Mouse (Mus musculus): ENCODE results near the gene Chit1. TPM values are rescaled to one million over a fixed set of nuclear protein-coding genes. Genes with fewer than 3 reads are reported as not detected.

The Chit1 gene
- 0.14 TPM in 1 of 2 replicates, not detected in the other for polyA plus RNA-seq (2015; fragmentation: Nextera tagmentation; extraction: Ambion mirVana)

DNA sequence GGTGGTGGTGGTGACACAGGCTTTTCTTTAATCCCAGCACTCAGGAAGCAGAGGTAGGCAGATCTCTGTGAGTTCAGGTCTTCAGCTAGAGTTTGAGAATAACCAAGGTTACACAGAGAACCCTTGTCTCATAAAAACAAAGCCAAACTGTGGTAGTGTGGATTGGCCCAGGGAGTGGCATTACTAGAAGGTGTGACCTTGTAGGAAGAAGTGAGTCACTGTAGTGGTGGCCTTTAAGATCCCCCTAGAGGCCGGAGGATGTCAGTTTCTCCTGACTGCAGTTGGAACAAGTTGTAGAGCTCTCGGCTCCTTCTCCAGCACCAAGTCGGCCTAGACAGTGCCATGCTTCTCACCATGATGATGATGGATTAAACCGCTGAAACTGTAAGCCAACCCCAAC is at the start of gene Chit1:
Chit1 (plus strand) TSS at position 264 of the 400 bp plus-strand sequence.
- WGBS, result 80% methylated on average over 4 of the region's 4 CpGs
- no peak within 1 kb of the TSS for H3K4me3 ChIP-seq (replicated peaks; ENCODE audit: low read length)
- H3K4me2 ChIP-seq (ENCODE audit: low read length), result no peak within 1 kb of the TSS
- H3K36me3 ChIP-seq (ENCODE audit: control insufficient read depth, insufficient read depth), result no peaks in the 10 kb centered on the region
- H3K27me3 ChIP-seq (replicated peaks; ENCODE audit: control insufficient read depth, insufficient read depth, low read length), result no peaks in the 10 kb centered on the region
- H3K9me3 ChIP-seq (ENCODE audit: control insufficient read depth, low read length), result no peaks in the 10 kb centered on the region
- peaks cover 6% of the 10 kb centered on the region for H3K4me1 ChIP-seq (replicated peaks; ENCODE audit: control insufficient read depth, insufficient read depth, low read length)
- no peak within 1 kb of the TSS for H3K9ac ChIP-seq (replicated peaks; ENCODE audit: low read depth, low read length)
- no peak within 1 kb of the TSS for H3K27ac ChIP-seq (ENCODE audit: low read length)
- ATAC-seq, result no peak

DNA sequence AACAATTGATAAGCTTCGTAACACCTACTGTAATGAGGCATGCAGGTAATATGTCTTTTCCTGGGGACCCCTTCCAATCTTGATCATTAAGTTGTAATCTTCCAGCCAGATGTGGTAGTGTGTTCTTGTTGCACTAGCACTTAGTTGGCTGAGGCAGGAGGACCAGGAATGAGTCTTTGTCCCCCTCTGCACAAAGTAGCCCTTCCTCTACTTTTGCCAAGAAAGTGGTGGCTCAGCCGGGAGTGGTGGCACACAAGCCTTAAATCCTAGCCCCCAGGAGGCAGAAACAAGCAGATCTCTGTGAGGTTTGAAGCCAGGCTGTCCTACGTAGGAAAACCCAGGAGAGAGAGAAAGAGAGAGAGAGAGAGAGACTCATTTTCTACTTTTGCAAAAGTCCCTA is 49.1 kb upstream of the Chit1 start:
- 27% methylated on average over 3 of the region's 3 CpGs for WGBS
- Histone ChIP-seq H3K27ac (ENCODE audit: low read length) (peak overlapping the region; percentile 97), H3K9ac (replicated peaks; ENCODE audit: low read depth, low read length) (no peak overlapping the region)

DNA sequence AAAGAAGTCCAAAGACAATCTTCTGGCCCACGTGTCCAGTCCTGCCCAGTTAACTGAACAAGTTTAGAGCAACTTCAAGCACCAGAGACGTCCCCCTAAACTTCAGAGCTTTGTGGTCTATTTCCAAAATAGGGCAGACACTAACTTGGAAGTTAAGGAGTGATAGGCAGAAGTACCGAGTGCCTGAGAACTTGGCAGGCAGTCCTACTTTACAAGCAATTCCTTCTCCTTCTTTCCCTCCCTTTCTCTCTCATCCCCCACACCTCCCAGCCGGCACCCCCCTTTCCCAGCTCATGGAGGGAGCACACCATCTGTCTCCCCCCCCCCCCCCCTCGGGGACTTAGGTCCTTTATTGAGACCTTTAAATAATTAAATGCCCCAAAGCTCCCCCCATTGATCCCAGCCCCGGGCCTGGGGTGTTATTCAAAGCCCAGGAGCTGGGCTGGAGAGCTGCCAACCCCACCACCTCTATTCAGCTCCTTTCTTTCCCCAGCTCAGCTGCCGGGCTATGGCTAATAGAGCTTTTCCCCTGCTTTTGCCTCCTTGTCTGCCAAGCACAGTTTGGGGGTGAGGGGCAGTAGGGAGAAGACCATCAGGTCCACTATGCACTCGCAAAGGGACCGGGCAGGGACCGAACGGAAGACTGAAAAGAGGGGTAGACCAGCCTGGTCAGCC is 48.5 kb upstream of the Chit1 start:
- peak; percentile 61 for ATAC-seq
- Histone ChIP-seq H3K27me3 (replicated peaks; ENCODE audit: control insufficient read depth, insufficient read depth, low read length) (no peaks in the 10 kb centered on the region), H3K9ac (replicated peaks; ENCODE audit: low read depth, low read length) (peak overlapping the region; percentile 59), H3K4me1 (replicated peaks; ENCODE audit: control insufficient read depth, insufficient read depth, low read length) (peaks cover 62% of the 10 kb centered on the region), H3K4me2 (ENCODE audit: low read length) (peak overlapping the region; percentile 41), H3K36me3 (ENCODE audit: control insufficient read depth, insufficient read depth) (no peaks in the 10 kb centered on the region), H3K4me3 (replicated peaks; ENCODE audit: low read length) (no peak overlapping the region), H3K9me3 (ENCODE audit: control insufficient read depth, low read length) (no peaks in the 10 kb centered on the region), H3K27ac (ENCODE audit: low read length) (peak overlapping the region; percentile 97)
- WGBS, result 2% methylated on average over 11 of the region's 11 CpGs

More for the DNA sequence above, 49.1 kb upstream of the Chit1 start:
- no peaks in the 10 kb centered on the region for H3K27me3 ChIP-seq (replicated peaks; ENCODE audit: control insufficient read depth, insufficient read depth, low read length)
- H3K4me3 ChIP-seq (replicated peaks; ENCODE audit: low read length), result no peak overlapping the region
- no peak overlapping the region; the same call in 1 of the 2 replicates for H3K4me2 ChIP-seq (ENCODE audit: low read length)
- H3K9me3 ChIP-seq (ENCODE audit: control insufficient read depth, low read length), result no peaks in the 10 kb centered on the region
- peaks cover 58% of the 10 kb centered on the region for H3K4me1 ChIP-seq (replicated peaks; ENCODE audit: control insufficient read depth, insufficient read depth, low read length)
- no peaks in the 10 kb centered on the region for H3K36me3 ChIP-seq (ENCODE audit: control insufficient read depth, insufficient read depth)
- ATAC-seq, result no peak

DNA sequence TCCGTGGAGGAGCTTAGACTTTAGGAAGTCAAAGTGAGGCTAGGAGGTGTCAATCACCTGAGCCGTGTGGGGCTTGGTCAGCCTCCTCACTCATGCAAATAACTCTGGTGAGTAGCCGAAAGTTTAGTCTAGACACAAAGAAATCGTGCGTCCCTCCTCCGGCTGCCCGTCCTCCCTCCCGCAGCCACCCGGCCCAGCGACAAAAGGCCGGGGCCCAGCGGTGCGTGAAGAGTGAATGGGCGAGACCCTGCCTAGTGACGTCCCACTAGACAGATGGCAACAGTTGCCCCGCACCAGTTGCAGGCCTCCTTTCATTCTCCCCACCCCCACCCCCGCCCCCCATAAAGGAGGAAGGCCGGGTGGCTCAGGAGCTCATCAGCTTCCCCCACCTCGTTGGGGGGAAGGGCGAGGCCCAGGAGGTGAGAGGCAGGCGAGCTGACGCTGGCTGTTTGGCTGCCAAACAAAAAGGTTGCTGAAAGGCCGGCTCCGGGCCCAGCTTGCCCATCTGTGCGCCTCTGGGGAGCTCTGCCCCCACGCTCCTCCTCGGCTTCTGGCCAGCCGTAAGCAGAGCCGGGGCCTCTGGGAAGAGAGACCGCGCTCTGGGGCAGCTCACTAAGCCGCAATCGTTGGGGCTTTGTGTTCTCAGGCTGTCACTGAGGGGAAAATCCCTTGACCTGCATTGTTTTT is 47.8 kb upstream of the Chit1 start:
- 0 out of 2 replicates have a peak overlapping the region, but pooled peaks have one; percentile 1 for H3K4me3 ChIP-seq (replicated peaks; ENCODE audit: low read length)
- H3K4me1 ChIP-seq (replicated peaks; ENCODE audit: control insufficient read depth, insufficient read depth, low read length), result peaks cover 65% of the 10 kb centered on the region
- ATAC-seq, result peak; percentile 70
- H3K36me3 ChIP-seq (ENCODE audit: control insufficient read depth, insufficient read depth), result no peaks in the 10 kb centered on the region
- peak overlapping the region; percentile 59 for H3K9ac ChIP-seq (replicated peaks; ENCODE audit: low read depth, low read length)
- peak overlapping the region; percentile 97 for H3K27ac ChIP-seq (ENCODE audit: low read length)
- 1% methylated on average over 33 of the region's 33 CpGs for WGBS
- no peaks in the 10 kb centered on the region for H3K27me3 ChIP-seq (replicated peaks; ENCODE audit: control insufficient read depth, insufficient read depth, low read length)
- H3K9me3 ChIP-seq (ENCODE audit: control insufficient read depth, low read length), result no peaks in the 10 kb centered on the region
- peak overlapping the region; percentile 41 for H3K4me2 ChIP-seq (ENCODE audit: low read length)

DNA sequence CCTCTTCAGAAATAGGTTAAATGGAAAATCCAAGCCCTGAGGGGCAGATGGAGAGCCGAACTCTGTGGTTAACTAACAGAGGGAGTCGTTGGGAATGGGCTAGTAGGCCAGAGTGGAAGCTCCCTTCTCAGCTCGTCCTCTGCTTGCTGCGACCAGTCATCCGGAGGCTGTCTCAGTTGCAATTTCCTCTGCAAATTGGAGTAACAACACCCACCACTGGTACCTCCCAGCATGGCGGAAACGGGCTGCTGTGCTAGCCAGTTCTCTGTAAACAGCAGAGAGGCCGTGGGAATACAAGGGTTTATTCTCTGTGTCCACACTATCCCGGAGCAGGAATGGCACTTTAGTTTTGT is 47.3 kb upstream of the Chit1 start:
- ATAC-seq, result no peak
- Histone ChIP-seq H3K27me3 (replicated peaks; ENCODE audit: control insufficient read depth, insufficient read depth, low read length) (no peaks in the 10 kb centered on the region), H3K4me2 (ENCODE audit: low read length) (peak overlapping the region; percentile 41), H3K27ac (ENCODE audit: low read length) (peak overlapping the region; percentile 97), H3K9ac (replicated peaks; ENCODE audit: low read depth, low read length) (peak overlapping the region; percentile 59), H3K4me3 (replicated peaks; ENCODE audit: low read length) (no peak overlapping the region), H3K9me3 (ENCODE audit: control insufficient read depth, low read length) (no peaks in the 10 kb centered on the region), H3K4me1 (replicated peaks; ENCODE audit: control insufficient read depth, insufficient read depth, low read length) (peaks cover 65% of the 10 kb centered on the region), H3K36me3 (ENCODE audit: control insufficient read depth, insufficient read depth) (no peaks in the 10 kb centered on the region)
- WGBS, result 4% methylated on average over 9 of the region's 9 CpGs

DNA sequence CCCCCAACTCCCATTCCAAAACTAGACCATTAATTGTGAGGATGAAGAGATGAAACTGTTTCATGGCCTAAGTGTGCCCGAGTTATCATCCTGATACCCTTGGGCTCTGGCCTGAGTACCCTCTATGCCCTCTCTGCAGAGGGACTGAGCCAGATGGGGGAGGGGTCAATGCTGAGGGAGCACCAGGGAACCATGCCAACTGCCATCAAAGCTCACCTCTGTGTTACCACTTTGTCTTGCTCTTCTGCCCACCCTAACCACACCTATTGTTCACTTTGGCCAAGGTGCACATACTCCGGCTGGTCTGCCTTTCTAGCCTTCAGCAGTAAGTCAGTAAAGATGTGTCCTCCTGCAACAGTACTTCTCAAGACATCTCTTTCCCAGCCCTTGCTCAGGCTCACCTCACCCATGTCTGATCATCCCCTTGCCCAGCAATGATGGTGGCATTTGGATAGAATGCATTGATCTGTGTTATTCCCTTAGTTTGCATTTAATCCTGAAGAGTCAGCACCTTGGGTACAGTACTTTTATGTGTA is 46.7 kb upstream of the Chit1 start:
- Histone ChIP-seq H3K27me3 (replicated peaks; ENCODE audit: control insufficient read depth, insufficient read depth, low read length) (no peaks in the 10 kb centered on the region), H3K27ac (ENCODE audit: low read length) (peak overlapping the region; percentile 97), H3K4me2 (ENCODE audit: low read length) (peak overlapping the region; percentile 41; the same call in 1 of the 2 replicates), H3K4me1 (replicated peaks; ENCODE audit: control insufficient read depth, insufficient read depth, low read length) (peaks cover 65% of the 10 kb centered on the region), H3K4me3 (replicated peaks; ENCODE audit: low read length) (no peak overlapping the region), H3K36me3 (ENCODE audit: control insufficient read depth, insufficient read depth) (no peaks in the 10 kb centered on the region), H3K9me3 (ENCODE audit: control insufficient read depth, low read length) (no peaks in the 10 kb centered on the region), H3K9ac (replicated peaks; ENCODE audit: low read depth, low read length) (no peak overlapping the region)
- ATAC-seq, result no peak
- 55% methylated on average over 2 of the region's 2 CpGs for WGBS

DNA sequence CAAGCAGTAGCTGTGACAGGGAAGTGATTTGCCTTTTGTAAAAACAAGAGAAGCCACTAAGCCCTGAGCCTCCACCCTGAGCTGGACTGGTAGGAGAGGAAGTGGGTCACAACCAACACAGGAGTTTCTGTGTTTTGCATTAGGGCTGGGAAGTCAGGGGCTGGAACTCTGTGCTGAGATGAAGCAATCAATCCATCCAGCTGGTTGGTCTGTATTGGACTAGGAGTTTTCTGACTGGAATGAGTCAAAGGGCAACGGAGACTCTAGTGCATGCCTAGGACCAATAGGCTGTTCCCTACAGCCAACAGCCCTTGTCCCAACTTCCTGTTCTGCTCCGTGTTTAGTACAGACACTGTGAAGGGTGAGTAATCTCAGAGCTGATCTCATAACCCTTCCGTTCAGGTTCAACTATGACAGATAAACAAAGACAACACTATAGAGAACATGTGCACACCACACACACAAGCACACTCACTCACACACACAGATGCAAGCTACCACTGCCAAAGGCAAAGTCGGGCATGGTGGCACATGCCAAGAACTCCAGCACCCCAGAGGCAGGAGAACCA is 45.7 kb upstream of the Chit1 start:
- 58% methylated on average over 4 of the region's 4 CpGs for WGBS
- Histone ChIP-seq H3K4me1 (replicated peaks; ENCODE audit: control insufficient read depth, insufficient read depth, low read length) (peaks cover 62% of the 10 kb centered on the region), H3K9ac (replicated peaks; ENCODE audit: low read depth, low read length) (no peak overlapping the region), H3K4me3 (replicated peaks; ENCODE audit: low read length) (no peak overlapping the region), H3K4me2 (ENCODE audit: low read length) (no peak overlapping the region), H3K27me3 (replicated peaks; ENCODE audit: control insufficient read depth, insufficient read depth, low read length) (no peaks in the 10 kb centered on the region), H3K36me3 (ENCODE audit: control insufficient read depth, insufficient read depth) (no peaks in the 10 kb centered on the region), H3K27ac (ENCODE audit: low read length) (peak overlapping the region; percentile 97), H3K9me3 (ENCODE audit: control insufficient read depth, low read length) (no peaks in the 10 kb centered on the region)
- ATAC-seq, result no peak

DNA sequence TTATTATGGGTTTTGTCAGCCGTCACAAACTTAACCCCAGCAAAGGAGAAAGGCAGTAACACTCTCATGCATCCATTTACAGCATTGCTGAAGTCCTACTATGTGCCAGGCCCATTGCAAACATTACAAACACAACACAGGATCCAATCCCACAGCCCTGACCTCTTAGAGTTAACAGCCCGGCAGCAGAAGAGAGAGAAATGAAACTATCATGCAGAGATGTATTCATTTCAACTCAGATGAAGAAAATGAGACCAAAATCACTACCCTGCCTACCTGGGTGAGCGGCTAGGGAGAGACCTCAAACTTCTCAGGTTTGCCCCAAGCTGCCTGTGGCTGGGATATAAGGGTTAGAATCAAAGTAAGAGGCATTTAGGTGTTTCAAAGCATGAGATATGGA is 44.5 kb upstream of the Chit1 start:
- Histone ChIP-seq H3K4me1 (replicated peaks; ENCODE audit: control insufficient read depth, insufficient read depth, low read length) (peaks cover 64% of the 10 kb centered on the region), H3K27ac (ENCODE audit: low read length) (no peak overlapping the region)

DNA sequence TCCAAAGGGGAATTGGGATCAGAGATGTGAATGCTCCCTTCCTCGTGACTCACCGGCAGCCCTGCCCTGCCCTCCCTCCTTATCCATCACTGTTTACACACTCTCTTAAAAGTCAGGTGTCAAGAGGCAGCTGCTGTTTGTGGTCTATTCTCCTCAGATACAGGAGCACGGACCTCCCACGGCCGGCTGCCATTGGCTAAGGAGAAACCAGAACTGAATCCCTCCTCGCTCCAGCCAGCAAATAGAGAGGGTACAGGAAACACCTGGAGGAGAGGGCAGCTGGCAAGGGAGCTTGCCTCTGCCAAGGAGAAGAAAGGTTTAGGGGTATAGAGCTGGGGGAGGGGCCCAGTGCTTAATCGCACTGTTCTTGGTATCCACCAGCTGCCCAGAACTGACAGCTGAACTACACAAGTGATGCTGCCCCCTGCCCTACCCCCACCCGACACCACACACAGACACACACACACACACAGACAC is 43.9 kb upstream of the Chit1 start:
- H3K9me3 ChIP-seq (ENCODE audit: control insufficient read depth, low read length), result no peaks in the 10 kb centered on the region
- H3K4me3 ChIP-seq (replicated peaks; ENCODE audit: low read length), result no peak overlapping the region
- H3K4me1 ChIP-seq (replicated peaks; ENCODE audit: control insufficient read depth, insufficient read depth, low read length), result peaks cover 60% of the 10 kb centered on the region
- H3K36me3 ChIP-seq (ENCODE audit: control insufficient read depth, insufficient read depth), result no peaks in the 10 kb centered on the region
- no peak overlapping the region for H3K9ac ChIP-seq (replicated peaks; ENCODE audit: low read depth, low read length)
- WGBS, result 13% methylated on average over 8 of the region's 8 CpGs
- H3K27me3 ChIP-seq (replicated peaks; ENCODE audit: control insufficient read depth, insufficient read depth, low read length), result no peaks in the 10 kb centered on the region
- ATAC-seq, result no peak
- H3K27ac ChIP-seq (ENCODE audit: low read length), result no peak overlapping the region
- no peak overlapping the region for H3K4me2 ChIP-seq (ENCODE audit: low read length)

More for the DNA sequence above, 44.5 kb upstream of the Chit1 start:
- H3K27me3 ChIP-seq (replicated peaks; ENCODE audit: control insufficient read depth, insufficient read depth, low read length), result no peaks in the 10 kb centered on the region
- whole genome bisulfite sequencing, result 67% methylated on average over 3 of the region's 3 CpGs
- H3K4me2 ChIP-seq (ENCODE audit: low read length), result no peak overlapping the region
- no peak overlapping the region for H3K9ac ChIP-seq (replicated peaks; ENCODE audit: low read depth, low read length)
- ATAC-seq, result no peak
- H3K4me3 ChIP-seq (replicated peaks; ENCODE audit: low read length), result no peak overlapping the region
- no peaks in the 10 kb centered on the region for H3K36me3 ChIP-seq (ENCODE audit: control insufficient read depth, insufficient read depth)
- no peaks in the 10 kb centered on the region for H3K9me3 ChIP-seq (ENCODE audit: control insufficient read depth, low read length)
